Mouse (Mus musculus): ENCODE data around the gene Tbc1d23. TPM values are rescaled to one million over a fixed set of nuclear protein-coding genes. Genes with fewer than 3 reads are reported as not detected.

The Tbc1d23 gene
- polyA plus RNA-seq, 1 experiment from 2014 or later, result 26.0 TPM

GRCm38 (mm10) chr16:57133611-57134010 is 97.7 kb downstream of the Tbc1d23 start:
- WGBS, result 95% methylated on average over 6 of the region's 6 CpGs
- Histone ChIP-seq H3K4me2 (ENCODE audit: low read depth, severe bottlenecking) (no peak overlapping the region), H3K36me3 (ENCODE audit: control insufficient read depth, insufficient read depth, low read length) (0 out of 2 replicates have a peak, but pooled peaks cover 5% of the 10 kb centered on the region), H3K9me3 (ENCODE audit: control insufficient read depth, low read length) (no peaks in the 10 kb centered on the region), H3K27ac (replicated peaks; ENCODE audit: low read depth, low read length) (no peak overlapping the region), H3K4me1 (ENCODE audit: control insufficient read depth, insufficient read depth, low read length) (no peaks in the 10 kb centered on the region), H3K4me3 (ENCODE audit: low read depth, low read length) (no peak overlapping the region), H3K27me3 (ENCODE audit: control insufficient read depth, insufficient read depth, low read length) (no peaks in the 10 kb centered on the region), H3K9ac (ENCODE audit: low read length) (no peak overlapping the region)
- ATAC-seq (ENCODE audit: insufficient number of reproducible peaks, low FRiP score, low TSS enrichment, low read depth) (no peak), DNase-seq (ENCODE audit: low spot score) (no peak)

- H3K4me1 ChIP-seq (ENCODE audit: control insufficient read depth, insufficient read depth, low read length), result no peaks in the 10 kb centered on the region
- ATAC-seq (ENCODE audit: insufficient number of reproducible peaks, low FRiP score, low TSS enrichment, low read depth) (no peak), DNase-seq (ENCODE audit: low spot score) (no peak)
- H3K27ac ChIP-seq (replicated peaks; ENCODE audit: low read depth, low read length), result no peak overlapping the region
- H3K4me3 ChIP-seq (ENCODE audit: low read depth, low read length), result no peak overlapping the region
- no peaks in the 10 kb centered on the region for H3K9me3 ChIP-seq (ENCODE audit: control insufficient read depth, low read length)
- no peaks in the 10 kb centered on the region for H3K27me3 ChIP-seq (ENCODE audit: control insufficient read depth, insufficient read depth, low read length)
- no peak overlapping the region for H3K9ac ChIP-seq (ENCODE audit: low read length)
- H3K36me3 ChIP-seq (ENCODE audit: control insufficient read depth, insufficient read depth, low read length), result 0 out of 2 replicates have a peak, but pooled peaks cover 3% of the 10 kb centered on the region
- no peak overlapping the region for H3K4me2 ChIP-seq (ENCODE audit: low read depth, severe bottlenecking)
- 72% methylated on average over 1 of the region's 1 CpGs for WGBS
Observed at GRCm38 (mm10) chr16:57132326-57132725, 99.0 kb downstream of the Tbc1d23 start.

- H3K9ac ChIP-seq (ENCODE audit: low read length), result no peak overlapping the region
- H3K4me3 ChIP-seq (ENCODE audit: low read depth, low read length), result no peak overlapping the region
- H3K4me2 ChIP-seq (ENCODE audit: low read depth, severe bottlenecking), result no peak overlapping the region
- no peaks in the 10 kb centered on the region for H3K4me1 ChIP-seq (ENCODE audit: control insufficient read depth, insufficient read depth, low read length)
- no peaks in the 10 kb centered on the region for H3K9me3 ChIP-seq (ENCODE audit: control insufficient read depth, low read length)
- DNase-seq (ENCODE audit: low spot score) (no peak), ATAC-seq (ENCODE audit: insufficient number of reproducible peaks, low FRiP score, low TSS enrichment, low read depth) (no peak)
- H3K27me3 ChIP-seq (ENCODE audit: control insufficient read depth, insufficient read depth, low read length), result no peaks in the 10 kb centered on the region
- WGBS, result 76% methylated on average over 4 of the region's 4 CpGs
- 0 out of 2 replicates have a peak, but pooled peaks cover 3% of the 10 kb centered on the region for H3K36me3 ChIP-seq (ENCODE audit: control insufficient read depth, insufficient read depth, low read length)
- no peak overlapping the region for H3K27ac ChIP-seq (replicated peaks; ENCODE audit: low read depth, low read length)
Observed at GRCm38 (mm10) chr16:57131544-57131943, 99.8 kb downstream of the Tbc1d23 start.

GRCm38 (mm10) chr16:57130752-57131400 is 100.4 kb downstream of the Tbc1d23 start:
- DNase-seq (ENCODE audit: low spot score) (no peak), ATAC-seq (ENCODE audit: insufficient number of reproducible peaks, low FRiP score, low TSS enrichment, low read depth) (no peak)
- H3K4me3 ChIP-seq (ENCODE audit: low read depth, low read length), result no peak overlapping the region
- H3K36me3 ChIP-seq (ENCODE audit: control insufficient read depth, insufficient read depth, low read length), result 0 out of 2 replicates have a peak, but pooled peaks cover 3% of the 10 kb centered on the region
- H3K27ac ChIP-seq (replicated peaks; ENCODE audit: low read depth, low read length), result no peak overlapping the region
- H3K4me2 ChIP-seq (ENCODE audit: low read depth, severe bottlenecking), result no peak overlapping the region
- no peaks in the 10 kb centered on the region for H3K4me1 ChIP-seq (ENCODE audit: control insufficient read depth, insufficient read depth, low read length)
- no peaks in the 10 kb centered on the region for H3K9me3 ChIP-seq (ENCODE audit: control insufficient read depth, low read length)
- 81% methylated on average over 3 of the region's 3 CpGs for WGBS
- H3K9ac ChIP-seq (ENCODE audit: low read length), result no peak overlapping the region
- no peaks in the 10 kb centered on the region for H3K27me3 ChIP-seq (ENCODE audit: control insufficient read depth, insufficient read depth, low read length)

- no peak for DNase-seq (ENCODE audit: low spot score)
- no peaks in the 10 kb centered on the region for H3K9me3 ChIP-seq (ENCODE audit: control insufficient read depth, low read length)
- no peak for ATAC-seq (ENCODE audit: insufficient number of reproducible peaks, low FRiP score, low TSS enrichment, low read depth)
Observed at GRCm38 (mm10) chr16:57127825-57128224, 103.5 kb downstream of the Tbc1d23 start.

GRCm38 (mm10) chr16:57126268-57126667 is 105.0 kb downstream of the Tbc1d23 start:
- 49% methylated on average over 4 of the region's 4 CpGs for WGBS
- Histone ChIP-seq H3K4me3 (ENCODE audit: low read depth, low read length) (no peak overlapping the region), H3K27me3 (ENCODE audit: control insufficient read depth, insufficient read depth, low read length) (no peaks in the 10 kb centered on the region), H3K9ac (ENCODE audit: low read length) (no peak overlapping the region), H3K27ac (replicated peaks; ENCODE audit: low read depth, low read length) (no peak overlapping the region), H3K4me1 (ENCODE audit: control insufficient read depth, insufficient read depth, low read length) (peaks cover 6% of the 10 kb centered on the region), H3K36me3 (ENCODE audit: control insufficient read depth, insufficient read depth, low read length) (no peaks in the 10 kb centered on the region), H3K4me2 (ENCODE audit: low read depth, severe bottlenecking) (no peak overlapping the region), H3K9me3 (ENCODE audit: control insufficient read depth, low read length) (no peaks in the 10 kb centered on the region)
- DNase-seq (ENCODE audit: low spot score) (no peak), ATAC-seq (ENCODE audit: insufficient number of reproducible peaks, low FRiP score, low TSS enrichment, low read depth) (no peak)

More at GRCm38 (mm10) chr16:57127825-57128224, 103.5 kb downstream of the Tbc1d23 start:
- whole genome bisulfite sequencing, result 94% methylated on average over 2 of the region's 2 CpGs
- Histone ChIP-seq H3K27ac (replicated peaks; ENCODE audit: low read depth, low read length) (no peak overlapping the region), H3K4me1 (ENCODE audit: control insufficient read depth, insufficient read depth, low read length) (peaks cover 4% of the 10 kb centered on the region), H3K36me3 (ENCODE audit: control insufficient read depth, insufficient read depth, low read length) (no peaks in the 10 kb centered on the region), H3K9ac (ENCODE audit: low read length) (no peak overlapping the region), H3K27me3 (ENCODE audit: control insufficient read depth, insufficient read depth, low read length) (no peaks in the 10 kb centered on the region), H3K4me3 (ENCODE audit: low read depth, low read length) (no peak overlapping the region), H3K4me2 (ENCODE audit: low read depth, severe bottlenecking) (no peak overlapping the region)

GRCm38 (mm10) chr16:57122682-57123445 is 108.4 kb downstream of the Tbc1d23 start:
- DNase-seq (ENCODE audit: low spot score) (no peak), ATAC-seq (ENCODE audit: insufficient number of reproducible peaks, low FRiP score, low TSS enrichment, low read depth) (no peak)
- H3K36me3 ChIP-seq (ENCODE audit: control insufficient read depth, insufficient read depth, low read length), result no peaks in the 10 kb centered on the region

GRCm38 (mm10) chr16:57121816-57122415 is 109.4 kb downstream of the Tbc1d23 start:
- Histone ChIP-seq H3K27me3 (ENCODE audit: control insufficient read depth, insufficient read depth, low read length) (no peaks in the 10 kb centered on the region), H3K9me3 (ENCODE audit: control insufficient read depth, low read length) (no peaks in the 10 kb centered on the region), H3K4me2 (ENCODE audit: low read depth, severe bottlenecking) (peak overlapping the region; percentile 66), H3K4me1 (ENCODE audit: control insufficient read depth, insufficient read depth, low read length) (peaks cover 6% of the 10 kb centered on the region), H3K27ac (replicated peaks; ENCODE audit: low read depth, low read length) (peak overlapping the region; percentile 63; the same call in 1 of the 2 replicates), H3K4me3 (ENCODE audit: low read depth, low read length) (peak overlapping the region; percentile 94), H3K36me3 (ENCODE audit: control insufficient read depth, insufficient read depth, low read length) (no peaks in the 10 kb centered on the region), H3K9ac (ENCODE audit: low read length) (peak overlapping the region; percentile 90)
- under 1% methylated on average over 58 of the region's 59 CpGs for WGBS
- ATAC-seq (ENCODE audit: insufficient number of reproducible peaks, low FRiP score, low TSS enrichment, low read depth), result no peak
- peak; percentile 57 for DNase-seq (ENCODE audit: low spot score)

More at GRCm38 (mm10) chr16:57122682-57123445, 108.4 kb downstream of the Tbc1d23 start:
- H3K4me3 ChIP-seq (ENCODE audit: low read depth, low read length), result peak overlapping the region; percentile 94
- no peaks in the 10 kb centered on the region for H3K9me3 ChIP-seq (ENCODE audit: control insufficient read depth, low read length)
- H3K27me3 ChIP-seq (ENCODE audit: control insufficient read depth, insufficient read depth, low read length), result no peaks in the 10 kb centered on the region
- peak overlapping the region; percentile 66 for H3K4me2 ChIP-seq (ENCODE audit: low read depth, severe bottlenecking)
- no peak overlapping the region for H3K27ac ChIP-seq (replicated peaks; ENCODE audit: low read depth, low read length)
- peak overlapping the region; percentile 90 for H3K9ac ChIP-seq (ENCODE audit: low read length)
- 51% methylated on average over 6 of the region's 6 CpGs for WGBS
- peaks cover 6% of the 10 kb centered on the region for H3K4me1 ChIP-seq (ENCODE audit: control insufficient read depth, insufficient read depth, low read length)

Data from limb, embryonic 11.5 days (tissue).